In the genomic region with DNA sequence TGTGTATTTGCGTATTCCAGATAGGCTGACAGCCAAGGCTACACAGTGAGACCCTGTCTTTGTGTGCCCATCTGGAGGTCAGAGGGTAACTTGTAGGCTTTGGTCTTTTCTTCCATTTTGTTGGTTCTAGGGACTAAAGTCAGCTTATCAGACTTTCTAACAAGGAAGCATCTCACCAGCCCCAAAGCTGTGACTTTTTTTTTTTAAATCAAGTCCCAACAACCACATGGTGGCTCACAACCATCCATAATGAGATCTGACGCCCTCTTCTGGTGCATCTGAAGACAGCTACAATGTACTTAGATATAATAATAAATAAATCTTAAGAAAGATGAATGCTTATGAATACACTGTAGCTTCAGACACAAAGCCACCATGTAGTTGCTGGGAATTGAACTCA, we compare ENCODE assay signal across 18 mouse cellular contexts. TPM values are rescaled to one million over a fixed set of nuclear protein-coding genes. Genes with fewer than 3 reads are reported as not detected.
DNase-seq lines count a peak whose midpoint lies in the region; ATAC-seq and TF ChIP-seq lines count a peak whose summit lies in the region.
"Had no signal": no experiment of that assay in that cellular context is flagged by ENCODE, and none has a peak within 500 bp of the region (broad histone marks: within the 10 kb centered on the region; RNA-seq: fewer than 3 reads in every experiment).

No protein-coding gene starts in this region.

- DNase-seq in kidney, adult 9 months: peak; percentile 17
- no peak for DNase-seq in kidney, postnatal 14 days
- peak; percentile 17 for DNase-seq in thymus, postnatal 25 days
- no peak for DNase-seq in thymus, postnatal 14 days
- peak; percentile 39 for DNase-seq in T-cell, adult 2 months (ENCODE audit: low spot score)
- no peak for DNase-seq in stomach, postnatal 0 days (ENCODE audit: low spot score)
- DNase-seq in midbrain, embryonic 10.5 days (ENCODE audit: low spot score): no peak
- DNase-seq: adrenal gland, postnatal 10 days; cerebellum, adult 18-20 months; heart, postnatal 10 days; kidney, adult 8-10 months had no signal

- H3K27me3 ChIP-seq in stomach, postnatal 0 days (ENCODE audit: control insufficient read depth, insufficient read depth, low read length): no peaks in the 10 kb centered on the region
- no peaks in the 10 kb centered on the region for H3K27me3 ChIP-seq in neural tube, embryonic 15.5 days (replicated peaks)
- H3K27me3 ChIP-seq in midbrain, embryonic 10.5 days (ENCODE audit: low read depth, poor library complexity, severe bottlenecking): no peaks in the 10 kb centered on the region
- H3K27me3 ChIP-seq: hindbrain, embryonic 15.5 days had no signal

- H3K9me3 ChIP-seq in stomach, postnatal 0 days (ENCODE audit: control insufficient read depth, low read length): no peaks in the 10 kb centered on the region
- no peaks in the 10 kb centered on the region for H3K9me3 ChIP-seq in neural tube, embryonic 15.5 days (replicated peaks)
- H3K9me3 ChIP-seq in midbrain, embryonic 10.5 days (replicated peaks): no peaks in the 10 kb centered on the region
- H3K9me3 ChIP-seq: hindbrain, embryonic 15.5 days; midbrain, embryonic 13.5 days had no signal

- TF ChIP-seq CTCF in stomach, postnatal 0 days (IDR thresholded peaks at IDR 0.05; ENCODE audit: low read depth): peak; percentile 46

- H3K4me3 ChIP-seq in stomach, postnatal 0 days (ENCODE audit: low read depth, low read length): no peak overlapping the region
- no peak overlapping the region for H3K4me3 ChIP-seq in neural tube, embryonic 15.5 days (replicated peaks)
- no peak overlapping the region for H3K4me3 ChIP-seq in midbrain, embryonic 10.5 days
- H3K4me3 ChIP-seq: erythroblast, embryonic 14.5 days; hindbrain, embryonic 15.5 days; midbrain, embryonic 13.5 days; myocyte had no signal

- no peaks in the 10 kb centered on the region for H3K4me1 ChIP-seq in stomach, postnatal 0 days (replicated peaks; ENCODE audit: control insufficient read depth, insufficient read depth)
- H3K4me1 ChIP-seq in neural tube, embryonic 15.5 days: peaks cover 26% of the 10 kb centered on the region
- H3K4me1 ChIP-seq in midbrain, embryonic 10.5 days: peaks cover 25% of the 10 kb centered on the region

- TF ChIP-seq EP300 in stomach, postnatal 0 days (optimal IDR thresholded peaks at IDR 0.05): no peak

- ATAC-seq in stomach, postnatal 0 days (ENCODE audit: low FRiP score, low TSS enrichment): no peak
- no peak for ATAC-seq in neural tube, embryonic 15.5 days (ENCODE audit: low FRiP score)
- ATAC-seq: forebrain, embryonic 16.5 days; midbrain, embryonic 13.5 days had no signal

- 0 out of 2 replicates have a peak, but pooled peaks cover under 1% of the 10 kb centered on the region for H3K36me3 ChIP-seq in stomach, postnatal 0 days (ENCODE audit: control insufficient read depth, insufficient read depth, low read length)
- peaks cover 6% of the 10 kb centered on the region for H3K36me3 ChIP-seq in neural tube, embryonic 15.5 days
- peaks cover 17% of the 10 kb centered on the region for H3K36me3 ChIP-seq in midbrain, embryonic 10.5 days

- WGBS in stomach, postnatal 0 days: 52% methylated on average over 2 of the region's 2 CpGs
- WGBS in neural tube, embryonic 15.5 days: 69% methylated on average over 2 of the region's 2 CpGs
- WGBS in midbrain, embryonic 10.5 days: 57% methylated on average over 2 of the region's 2 CpGs

- H3K9ac ChIP-seq in stomach, postnatal 0 days (ENCODE audit: low read length): no peak overlapping the region
- no peak overlapping the region for H3K9ac ChIP-seq in neural tube, embryonic 15.5 days (replicated peaks)
- H3K9ac ChIP-seq: hindbrain, embryonic 15.5 days; midbrain, embryonic 13.5 days had no signal

- H3K4me2 ChIP-seq in stomach, postnatal 0 days (replicated peaks; ENCODE audit: low read depth): no peak overlapping the region
- no peak overlapping the region for H3K4me2 ChIP-seq in neural tube, embryonic 15.5 days
- H3K4me2 ChIP-seq: hindbrain, embryonic 15.5 days; liver, embryonic 11.5 days; midbrain, embryonic 13.5 days had no signal

- H3K27ac ChIP-seq in stomach, postnatal 0 days (replicated peaks): no peak overlapping the region
- no peak overlapping the region for H3K27ac ChIP-seq in neural tube, embryonic 15.5 days (replicated peaks)
- H3K27ac ChIP-seq in midbrain, embryonic 10.5 days (replicated peaks): no peak overlapping the region
- H3K27ac ChIP-seq: hindbrain, embryonic 15.5 days; midbrain, embryonic 13.5 days had no signal

RNA-seq across cellular contexts. Expression of gene Sumo2, which starts 2.0 kb away (rescaled TPM):
- polyA plus RNA-seq in stomach, postnatal 0 days (2015; fragmentation: Nextera tagmentation; extraction: Ambion mirVana): 533 and 539 TPM in 2 replicates
- polyA plus RNA-seq in neural tube, embryonic 15.5 days (2015; fragmentation: Nextera tagmentation; extraction: Ambion mirVana): 882 and 892 TPM in 2 replicates
- polyA plus RNA-seq in midbrain, embryonic 10.5 days (2016; fragmentation: Nextera tagmentation; extraction: Ambion mirVana): 1,440 and 1,519 TPM in 2 replicates

RNA-seq across cellular contexts. Expression of gene Jpt1, which starts 23.9 kb away (rescaled TPM):
- 356 and 371 TPM in 2 replicates for polyA plus RNA-seq in stomach, postnatal 0 days (2015; fragmentation: Nextera tagmentation; extraction: Ambion mirVana)
- 1,012 and 1,180 TPM in 2 replicates for polyA plus RNA-seq in neural tube, embryonic 15.5 days (2015; fragmentation: Nextera tagmentation; extraction: Ambion mirVana)
- polyA plus RNA-seq in midbrain, embryonic 10.5 days (2016; fragmentation: Nextera tagmentation; extraction: Ambion mirVana): 780 and 877 TPM in 2 replicates

RNA-seq across cellular contexts. Expression of gene Nup85, which starts 26.2 kb away (rescaled TPM):
- polyA plus RNA-seq in stomach, postnatal 0 days (2015; fragmentation: Nextera tagmentation; extraction: Ambion mirVana): 44.6 and 47.2 TPM in 2 replicates
- polyA plus RNA-seq in neural tube, embryonic 15.5 days (2015; fragmentation: Nextera tagmentation; extraction: Ambion mirVana): 101 and 120 TPM in 2 replicates
- 229 and 265 TPM in 2 replicates for polyA plus RNA-seq in midbrain, embryonic 10.5 days (2016; fragmentation: Nextera tagmentation; extraction: Ambion mirVana)

RNA-seq across cellular contexts. Expression of gene Nt5c, which starts 46.4 kb away (rescaled TPM):
- 145 and 152 TPM in 2 replicates for polyA plus RNA-seq in stomach, postnatal 0 days (2015; fragmentation: Nextera tagmentation; extraction: Ambion mirVana)
- polyA plus RNA-seq in neural tube, embryonic 15.5 days (2015; fragmentation: Nextera tagmentation; extraction: Ambion mirVana): 95.5 and 96.2 TPM in 2 replicates
- polyA plus RNA-seq in midbrain, embryonic 10.5 days (2016; fragmentation: Nextera tagmentation; extraction: Ambion mirVana): 87.7 and 89.7 TPM in 2 replicates

Comparison
In these comparisons a context has a peak if more than half of its experiments do, and no peak if none do; other contexts are left out.
1. DNase-seq: peak in kidney, adult 9 months (single experiment), thymus, postnatal 25 days (single experiment) and T-cell, adult 2 months (single experiment); none in kidney, postnatal 14 days (single experiment), thymus, postnatal 14 days (single experiment), stomach, postnatal 0 days (single experiment) and midbrain, embryonic 10.5 days (single experiment).